Mouse (Mus musculus): Measurements from ENCODE around the gene U2af2. TPM values are rescaled to one million over a fixed set of nuclear protein-coding genes. Genes with fewer than 3 reads are reported as not detected.

U2af2 gene
- total RNA-seq, 1 experiment: 262 TPM

- TF ChIP-seq MAFK (IDR thresholded peaks at IDR 0.05; ENCODE audit: insufficient read depth, low read depth, low read length) (no peak), CHD2 (IDR thresholded peaks at IDR 0.05; ENCODE audit: low read depth, low read length) (no peak), ZC3H11A (IDR thresholded peaks at IDR 0.05; ENCODE audit: borderline replicate concordance, low read depth, low read length) (no peak), HCFC1 (IDR thresholded peaks at IDR 0.05; ENCODE audit: borderline replicate concordance, insufficient read depth, low read length) (no peak), ZNF384 (IDR thresholded peaks at IDR 0.05; ENCODE audit: low read depth, low read length) (no peak)
- H3K4me1 ChIP-seq (ENCODE audit: control insufficient read depth in 2 of 2, insufficient read depth in 2 of 2, low read length in 2 of 2, poor library complexity in 1 of 2): peaks cover 0 to 4% of the 10 kb centered on the region in 2 experiments; a peak in 1 of 4 replicates
- peak within 1 kb of the TSS; percentile 40; the same call in 1 of the 2 replicates for H3K9ac ChIP-seq (ENCODE audit: insufficient read depth, low read depth, low read length, poor library complexity, severe bottlenecking)
- peak within 1 kb of the TSS; percentile 50 to 64 for H3K4me3 ChIP-seq (ENCODE audit: insufficient read depth in 1 of 2, low read depth in 1 of 2, low read length in 2 of 2, poor library complexity in 1 of 2, severe bottlenecking in 1 of 2)
- in situ Hi-C loops (cut with MboI; ENCODE audit: low sequenced_read_pairs in 2 of 2, unreplicated experiment in 2 of 2): loop anchor here in 1 of 2 experiments (25.0 kb wide), 1 partner anchor 112 kb away; no protein-coding TSS in a partner anchor
- no peaks in the 10 kb centered on the region for H3K36me3 ChIP-seq (ENCODE audit: control insufficient read depth, insufficient read depth, low read length, poor library complexity, severe bottlenecking)
- no peak for DNase-seq (ENCODE audit: low read depth, low spot score)
- H3K27ac ChIP-seq (ENCODE audit: insufficient read depth, low read depth, low read length, poor library complexity, severe bottlenecking): no peak within 1 kb of the TSS
- no peaks in the 10 kb centered on the region for H3K9me3 ChIP-seq (ENCODE audit: control insufficient read depth, insufficient read depth, low read depth, low read length)
Observed at GRCm38 (mm10) chr7:5125549-5126406, 63.8 kb downstream of the U2af2 start, which contains the start of gene Rasl2-9. Gene Rasl2-9 (minus strand): TSS chr7:5125950.

Other genes with a start within 250 kb of the U2af2 start
- gene Ube2s, start 249.6 kb upstream of the U2af2 start, total RNA-seq (2012; rRNA removed): 461 and 499 TPM in 2 replicates
- 6.9 and 8.4 TPM in 2 replicates for gene Shisa7, start 217.4 kb upstream of the U2af2 start, total RNA-seq (2012; rRNA removed)
- gene Isoc2b, start 191.9 kb upstream of the U2af2 start, total RNA-seq (2012; rRNA removed): 3.5 and 3.7 TPM in 2 replicates
- 13.0 and 16.1 TPM in 2 replicates for gene Isoc2a, start 185.0 kb upstream of the U2af2 start, total RNA-seq (2012; rRNA removed)
- gene Gm36210, start 155.6 kb upstream of the U2af2 start, total RNA-seq (2012; rRNA removed): 1.6 and 2.2 TPM in 2 replicates
- gene Zfp628, start 146.9 kb upstream of the U2af2 start, total RNA-seq (2012; rRNA removed): 4.0 and 4.3 TPM in 2 replicates
- 1.2 and 1.7 TPM in 2 replicates for gene Nat14, start 140.1 kb upstream of the U2af2 start, total RNA-seq (2012; rRNA removed)
- 0.94 and 1.3 TPM in 2 replicates for gene Ssc5d, start 136.4 kb upstream of the U2af2 start, total RNA-seq (2012; rRNA removed)
- 0.22 and 0.95 TPM in 2 replicates for gene Sbk2, start 97.7 kb upstream of the U2af2 start, total RNA-seq (2012; rRNA removed)
- gene Sbk3, start 91.0 kb upstream of the U2af2 start, total RNA-seq (2012; rRNA removed): not detected in 2 replicates
- 2.9 and 3.4 TPM in 2 replicates for gene Zfp579, start 66.0 kb upstream of the U2af2 start, total RNA-seq (2012; rRNA removed)
- 2.6 and 3.9 TPM in 2 replicates for gene Zfp524, start 47.7 kb upstream of the U2af2 start, total RNA-seq (2012; rRNA removed)
- gene Fiz1, start 47.4 kb upstream of the U2af2 start, total RNA-seq (2012; rRNA removed): 45.9 and 47.4 TPM in 2 replicates
- gene Gm44973, start 46.6 kb upstream of the U2af2 start, total RNA-seq (2012; rRNA removed): not detected in 2 replicates
- gene Zfp865, start 41.8 kb upstream of the U2af2 start, total RNA-seq (2012; rRNA removed): 12.9 and 18.4 TPM in 2 replicates
- 7.5 and 11.2 TPM in 2 replicates for gene Ccdc106, start 41.6 kb upstream of the U2af2 start, total RNA-seq (2012; rRNA removed)
- gene 4632433K11Rik, start 28.0 kb upstream of the U2af2 start, total RNA-seq (2012; rRNA removed): not detected in 2 replicates
- 0.58 and 0.71 TPM in 2 replicates for gene Zfp784, start 23.7 kb upstream of the U2af2 start, total RNA-seq (2012; rRNA removed)
- gene Zfp580, start 10.6 kb upstream of the U2af2 start, total RNA-seq (2012; rRNA removed): 2.6 and 3.3 TPM in 2 replicates
- 51.8 and 59.1 TPM in 2 replicates for gene Epn1, start 18.1 kb downstream of the U2af2 start, total RNA-seq (2012; rRNA removed)
- gene Rfpl4, start 54.8 kb downstream of the U2af2 start, total RNA-seq (2012; rRNA removed): not detected in 2 replicates
- gene Rasl2-9, start 63.8 kb downstream of the U2af2 start, total RNA-seq (2012; rRNA removed): 0.27 and 0.32 TPM in 2 replicates
- not detected in 2 replicates for gene Vmn1r55, start 87.5 kb downstream of the U2af2 start, total RNA-seq (2012; rRNA removed)
- not detected in 2 replicates for gene Vmn1r56, start 134.6 kb downstream of the U2af2 start, total RNA-seq (2012; rRNA removed)
- gene Vmn1r57, start 156.3 kb downstream of the U2af2 start, total RNA-seq (2012; rRNA removed): 0.11 and 0.13 TPM in 2 replicates

Data from ES-E14 (cell line).